10 mouse cellular contexts compared by ENCODE assay signal in genomic region chr10:80374063-80374462, GRCm38 (mm10). TPM values are rescaled to one million over a fixed set of nuclear protein-coding genes. Genes with fewer than 3 reads are reported as not detected.
A peak's percentile ranks its signal among the peaks of the same experiment; 100 is the strongest.
DNase-seq lines count a peak whose midpoint lies in the region; ATAC-seq and TF ChIP-seq lines count a peak whose summit lies in the region.
"Had no signal": no experiment of that assay in that cellular context is flagged by ENCODE, and none has a peak within 500 bp of the region (broad histone marks: within the 10 kb centered on the region; RNA-seq: fewer than 3 reads in every experiment).

No protein-coding gene starts in this region.

- H3K4me1 ChIP-seq in hindbrain, embryonic 11.5 days (replicated peaks; ENCODE audit: control insufficient read depth, insufficient read depth, low read length) = no peaks in the 10 kb centered on the region
- H3K4me1 ChIP-seq in hindbrain, embryonic 13.5 days (replicated peaks) = peaks cover 10% of the 10 kb centered on the region
- H3K4me1 ChIP-seq in CH12.LX (ENCODE audit: control insufficient read depth in 1 of 2, insufficient read depth in 2 of 2) = peaks cover 6 to 15% of the 10 kb centered on the region in 2 experiments

- no peak overlapping the region for H3K9ac ChIP-seq in hindbrain, embryonic 11.5 days (ENCODE audit: low read depth, low read length)
- H3K9ac ChIP-seq in hindbrain, embryonic 13.5 days = no peak overlapping the region
- H3K9ac ChIP-seq in CH12.LX (ENCODE audit: insufficient read depth, low read depth) = no peak overlapping the region
- H3K9ac ChIP-seq: embryonic facial prominence, embryonic 13.5 days; liver, embryonic 15.5 days had no signal

- H3K9me3 ChIP-seq in hindbrain, embryonic 11.5 days (ENCODE audit: control insufficient read depth, low read length) = no peaks in the 10 kb centered on the region
- H3K9me3 ChIP-seq in hindbrain, embryonic 13.5 days = no peaks in the 10 kb centered on the region
- H3K9me3 ChIP-seq in CH12.LX (replicated peaks; ENCODE audit: low read length) = peaks cover 9% of the 10 kb centered on the region
- H3K9me3 ChIP-seq: embryonic facial prominence, embryonic 13.5 days; liver, embryonic 15.5 days had no signal

- 20% methylated on average over 6 of the region's 6 CpGs for WGBS in hindbrain, embryonic 11.5 days
- 24% methylated on average over 6 of the region's 6 CpGs for WGBS in hindbrain, embryonic 13.5 days

- H3K27ac ChIP-seq in hindbrain, embryonic 11.5 days (ENCODE audit: low read depth, low read length) = no peak overlapping the region
- no peak overlapping the region for H3K27ac ChIP-seq in hindbrain, embryonic 13.5 days
- H3K27ac ChIP-seq in CH12.LX (ENCODE audit: insufficient read depth, low read depth) = no peak overlapping the region
- H3K27ac ChIP-seq: embryonic facial prominence, embryonic 13.5 days; liver, embryonic 15.5 days had no signal

- no peaks in the 10 kb centered on the region for H3K79me2 ChIP-seq in CH12.LX (replicated peaks; ENCODE audit: control insufficient read depth, extremely low read depth, insufficient read depth, poor library complexity, severe bottlenecking)

- DNase-seq in hindbrain, embryonic 11.5 days (ENCODE audit: low spot score) = peak; percentile 74
- DNase-seq in CH12.LX (ENCODE audit: extremely low read depth) = peak; percentile 70
- DNase-seq in brain, adult 2 months (ENCODE audit: low read depth, low spot score) = peak; percentile 78
- DNase-seq in forelimb bud, embryonic 11.5 days (ENCODE audit: low read depth, low spot score) = peak; percentile 71
- DNase-seq in left cerebral cortex, postnatal 14 days (ENCODE audit: low spot score in 2 of 2) = peak; percentile 88 to 89
- DNase-seq in natural killer cell, adult 2 months (ENCODE audit: low spot score in 2 of 2) = peak; percentile 71 to 83
- no peak for DNase-seq in Muller cell, postnatal 12 days (ENCODE audit: inconsistent ontology term)

- H3K36me3 ChIP-seq in hindbrain, embryonic 11.5 days (ENCODE audit: control insufficient read depth, insufficient read depth, low read length) = no peaks in the 10 kb centered on the region
- no peaks in the 10 kb centered on the region; the same call in 1 of the 2 replicates for H3K36me3 ChIP-seq in hindbrain, embryonic 13.5 days
- no peaks in the 10 kb centered on the region for H3K36me3 ChIP-seq in CH12.LX (replicated peaks in 1 of 2; ENCODE audit: control insufficient read depth in 1 of 2, insufficient read depth in 1 of 2, low read length in 1 of 2)
- H3K36me3 ChIP-seq: embryonic facial prominence, embryonic 13.5 days; liver, embryonic 15.5 days had no signal

- TF ChIP-seq POLR2A in CH12.LX (IDR thresholded peaks at IDR 0.05; ENCODE audit: low read depth, low read length) = no peak

- in situ Hi-C loops in CH12.LX (cut with MboI; ENCODE audit: low pct_ligation_motif_present, low pct_unique_long_range_greater_than_20kb, low sequenced_read_pairs) = loop anchor here (5.0 kb wide), 1 partner anchor 133 kb away; no protein-coding TSS in a partner anchor

- peak; percentile 24 to 78; a peak in 3 of 4 replicates for TF ChIP-seq CTCF in CH12.LX (conservative IDR thresholded peaks at IDR 0.05 in 1 of 2, IDR thresholded peaks at IDR 0.05 in 1 of 2; ENCODE audit: low read depth in 2 of 2, low read length in 2 of 2)

- peak; percentile 77 for TF ChIP-seq RAD21 in CH12.LX (IDR thresholded peaks at IDR 0.05; ENCODE audit: low read depth, low read length)

- intact Hi-C loops in left cerebral cortex, postnatal 14 days (cut with DNase I) = loop anchor here (2.0 to 5.0 kb wide), 2 partner anchors 33 to 197 kb away; partner anchors contain the start of gene Efna2

- H3K27me3 ChIP-seq in hindbrain, embryonic 11.5 days (ENCODE audit: control insufficient read depth, insufficient read depth, low read length) = no peaks in the 10 kb centered on the region
- peaks cover 13% of the 10 kb centered on the region; the same call in 1 of the 2 replicates for H3K27me3 ChIP-seq in hindbrain, embryonic 13.5 days
- H3K27me3 ChIP-seq in CH12.LX (replicated peaks) = peaks cover 7% of the 10 kb centered on the region
- H3K27me3 ChIP-seq: embryonic facial prominence, embryonic 13.5 days had no signal

- no peak overlapping the region for H3K4me2 ChIP-seq in hindbrain, embryonic 11.5 days (replicated peaks; ENCODE audit: low read depth, low read length)
- no peak overlapping the region for H3K4me2 ChIP-seq in hindbrain, embryonic 13.5 days
- H3K4me2 ChIP-seq in CH12.LX (ENCODE audit: insufficient read depth, low read depth, poor library complexity, severe bottlenecking) = no peak overlapping the region
- H3K4me2 ChIP-seq: embryonic facial prominence, embryonic 13.5 days; liver, embryonic 15.5 days had no signal

- no peak for ATAC-seq in hindbrain, embryonic 11.5 days (ENCODE audit: low FRiP score)
- ATAC-seq in hindbrain, embryonic 13.5 days (ENCODE audit: low FRiP score) = no peak

- dilution Hi-C loops in CH12.LX (cut with MboI; ENCODE audit: extremely low pct_ligation_motif_present, extremely low pct_unique_long_range_greater_than_20kb, low sequenced_read_pairs) = no loop called here

- no peak for TF ChIP-seq EP300 in CH12.LX (IDR thresholded peaks at IDR 0.05; ENCODE audit: low read length)

- no peak overlapping the region for H3K4me3 ChIP-seq in hindbrain, embryonic 11.5 days (ENCODE audit: low read depth, low read length)
- H3K4me3 ChIP-seq in hindbrain, embryonic 13.5 days = no peak overlapping the region
- no peak overlapping the region for H3K4me3 ChIP-seq in CH12.LX (replicated peaks in 1 of 3; ENCODE audit: low read depth in 2 of 3, low read length in 2 of 3, poor library complexity in 1 of 3)
- H3K4me3 ChIP-seq: embryonic facial prominence, embryonic 13.5 days; liver, embryonic 15.5 days had no signal

TF ChIP-seq in CH12.LX, 34 proteins besides CTCF, POLR2A, EP300 and RAD21:
- TF ChIP-seq KAT2A (IDR thresholded peaks at IDR 0.05; ENCODE audit: insufficient replicate concordance, low read length) (no peak), SMC3 (IDR thresholded peaks at IDR 0.05; ENCODE audit: low read depth, low read length) (peak; percentile 47), MXI1 (IDR thresholded peaks at IDR 0.05; ENCODE audit: low read depth, low read length) (no peak), ETS1 (conservative IDR thresholded peaks at IDR 0.05; ENCODE audit: low read depth, low read length) (no peak), IRF4 (IDR thresholded peaks at IDR 0.05; ENCODE audit: low read depth, low read length) (no peak)

RNA-seq across cellular contexts. Expression of gene Mex3d, which starts 13.4 kb away (rescaled TPM):
- 13.4 and 14.7 TPM in 2 replicates for polyA plus RNA-seq in hindbrain, embryonic 11.5 days (2014; fragmentation: Nextera tagmentation; extraction: Ambion mirVana)
- 14.8 and 16.5 TPM in 2 replicates for polyA plus RNA-seq in hindbrain, embryonic 13.5 days (2015; fragmentation: Nextera tagmentation; extraction: Ambion mirVana)
- total RNA-seq in CH12.LX (2012; rRNA removed) = 8.4 and 8.5 TPM in 2 replicates
- total RNA-seq in CH12.LX (2014; rRNA removed) = 4.9 and 6.6 TPM in 2 replicates
- polyA plus RNA-seq in CH12.LX (2012; ENCODE audit: insufficient read length, low read depth) = 4.7 and 5.9 TPM in 2 replicates
- total RNA-seq in left cerebral cortex, postnatal 14 days (2021) = 10 to 100 TPM; 19.9 to 24.1 TPM

RNA-seq across cellular contexts. Expression of gene Plk5, which starts 17.8 kb away (rescaled TPM):
- 0.11 and 0.14 TPM in 2 replicates for polyA plus RNA-seq in hindbrain, embryonic 11.5 days (2014; fragmentation: Nextera tagmentation; extraction: Ambion mirVana)
- 1.2 and 1.7 TPM in 2 replicates for polyA plus RNA-seq in hindbrain, embryonic 13.5 days (2015; fragmentation: Nextera tagmentation; extraction: Ambion mirVana)
- total RNA-seq in CH12.LX (2012; rRNA removed) (not detected in 2 replicates), CH12.LX (2014; rRNA removed) (not detected in 2 replicates)
- not detected in 2 replicates for polyA plus RNA-seq in CH12.LX (2012; ENCODE audit: insufficient read length, low read depth)
- total RNA-seq in left cerebral cortex, postnatal 14 days (2021) = 10 to 100 TPM in 1 of 2 experiments, 1 to 10 TPM in 1; 7.6 to 10.6 TPM

RNA-seq across cellular contexts. Expression of gene Mbd3, which starts 25.3 kb away (rescaled TPM):
- 227 and 240 TPM in 2 replicates for polyA plus RNA-seq in hindbrain, embryonic 11.5 days (2014; fragmentation: Nextera tagmentation; extraction: Ambion mirVana)
- 230 TPM in 2 replicates for polyA plus RNA-seq in hindbrain, embryonic 13.5 days (2015; fragmentation: Nextera tagmentation; extraction: Ambion mirVana)
- total RNA-seq in CH12.LX (2012; rRNA removed) = 61.9 and 67.0 TPM in 2 replicates
- total RNA-seq in CH12.LX (2014; rRNA removed) = 48.7 and 51.5 TPM in 2 replicates
- 131 and 133 TPM in 2 replicates for polyA plus RNA-seq in CH12.LX (2012; ENCODE audit: insufficient read length, low read depth)
- total RNA-seq in left cerebral cortex, postnatal 14 days (2021) = 100 to 1,000 TPM; 122 to 134 TPM

RNA-seq across cellular contexts. Expression of gene Adamtsl5, which starts 25.9 kb away (rescaled TPM):
- polyA plus RNA-seq in hindbrain, embryonic 11.5 days (2014; fragmentation: Nextera tagmentation; extraction: Ambion mirVana) = 0.54 and 0.70 TPM in 2 replicates
- 0.42 and 0.66 TPM in 2 replicates for polyA plus RNA-seq in hindbrain, embryonic 13.5 days (2015; fragmentation: Nextera tagmentation; extraction: Ambion mirVana)
- total RNA-seq in CH12.LX (2012; rRNA removed) (0.38 and 0.55 TPM in 2 replicates), CH12.LX (2014; rRNA removed) (0.16 and 0.27 TPM in 2 replicates)
- 0.07 and 0.16 TPM in 2 replicates for polyA plus RNA-seq in CH12.LX (2012; ENCODE audit: insufficient read length, low read depth)
- 1 to 10 TPM; 2.0 to 4.2 TPM for total RNA-seq in left cerebral cortex, postnatal 14 days (2021)

RNA-seq across cellular contexts. Expression of gene Uqcr11, which starts 32.6 kb away (rescaled TPM):
- polyA plus RNA-seq in hindbrain, embryonic 11.5 days (2014; fragmentation: Nextera tagmentation; extraction: Ambion mirVana) = 466 and 480 TPM in 2 replicates
- 575 and 577 TPM in 2 replicates for polyA plus RNA-seq in hindbrain, embryonic 13.5 days (2015; fragmentation: Nextera tagmentation; extraction: Ambion mirVana)
- total RNA-seq in CH12.LX (2012; rRNA removed) (466 and 529 TPM in 2 replicates), CH12.LX (2014; rRNA removed) (442 and 444 TPM in 2 replicates)
- 206 and 248 TPM in 2 replicates for polyA plus RNA-seq in CH12.LX (2012; ENCODE audit: insufficient read length, low read depth)
- total RNA-seq in left cerebral cortex, postnatal 14 days (2021) = 100 to 1,000 TPM; 587 to 604 TPM
